Comparison of ENCODE assay signal across 9 mouse cellular contexts in the genomic region with DNA sequence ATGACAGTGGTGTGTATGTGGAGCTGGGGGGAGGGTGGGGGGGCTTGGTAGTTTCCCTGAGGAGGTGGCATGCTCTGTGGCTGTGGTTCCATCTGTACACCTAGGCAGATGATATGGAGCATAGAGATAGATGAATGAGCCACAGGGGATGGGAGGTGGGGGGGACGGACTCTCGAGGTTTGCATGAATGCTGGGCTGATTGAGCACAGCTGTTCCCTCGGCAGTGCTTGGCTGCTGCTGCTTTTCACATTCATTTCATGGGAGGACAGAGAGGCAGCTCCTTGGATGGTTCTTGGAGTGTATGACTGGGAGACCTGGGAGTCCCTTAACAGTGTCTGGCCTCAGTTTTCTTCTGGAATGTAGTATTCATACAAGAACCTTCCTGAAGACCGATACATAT.
A peak's percentile ranks its signal among the peaks of the same experiment; 100 is the strongest.
DNase-seq lines count a peak whose midpoint lies in the region; ATAC-seq and TF ChIP-seq lines count a peak whose summit lies in the region.
"Had no signal": no experiment of that assay in that cellular context is flagged by ENCODE, and none has a peak within 500 bp of the region (broad histone marks: within the 10 kb centered on the region; RNA-seq: fewer than 3 reads in every experiment).

No protein-coding gene starts in this region.

- no peak overlapping the region for H3K4me2 ChIP-seq in forebrain, embryonic 16.5 days (ENCODE audit: low read length)

- no peak overlapping the region for H3K9ac ChIP-seq in forebrain, embryonic 16.5 days (replicated peaks; ENCODE audit: low read depth, low read length)

- H3K4me3 ChIP-seq in gastrocnemius, adult 2 months: no peak overlapping the region
- no peak overlapping the region for H3K4me3 ChIP-seq in forebrain, embryonic 16.5 days (replicated peaks; ENCODE audit: low read length)
- no peak overlapping the region for H3K4me3 ChIP-seq in cerebellum, adult 2 months (replicated peaks; ENCODE audit: insufficient read depth, low read depth, low read length)

- H3K27me3 ChIP-seq in forebrain, embryonic 16.5 days (replicated peaks; ENCODE audit: control insufficient read depth, insufficient read depth, low read length): no peaks in the 10 kb centered on the region
- H3K27me3 ChIP-seq in cerebellum, adult 2 months (ENCODE audit: control insufficient read depth, insufficient read depth, low read length): no peaks in the 10 kb centered on the region

- no peak for TF ChIP-seq CTCF in gastrocnemius, adult 2 months (IDR thresholded peaks at IDR 0.05)
- TF ChIP-seq CTCF in cerebellum, adult 2 months (IDR thresholded peaks at IDR 0.05; ENCODE audit: borderline replicate concordance, insufficient read depth, low read depth, low read length): no peak

- no peaks in the 10 kb centered on the region for H3K9me3 ChIP-seq in forebrain, embryonic 16.5 days (ENCODE audit: control insufficient read depth, low read length)

- intact Hi-C loops in gastrocnemius, adult 2 months (cut with DNase I): no loop called here

- 31% methylated on average over 4 of the region's 4 CpGs for WGBS in forebrain, embryonic 16.5 days
- WGBS in cerebellum, adult 2 months: 35% methylated on average over 4 of the region's 4 CpGs

- peak; percentile 50 for DNase-seq in gastrocnemius, adult 2 months
- no peak for DNase-seq in gastrocnemius, adult 8-10 months (ENCODE audit: low spot score in 2 of 2)
- peak; percentile 73 for DNase-seq in 3T3-L1 (ENCODE audit: low read depth, low spot score)
- peak; percentile 66 for DNase-seq in kidney, postnatal 14 days
- DNase-seq in cerebellum, adult 2 months: no peak
- no peak for DNase-seq in frontal cortex, adult 2 months (ENCODE audit: extremely low spot score in 1 of 2, low spot score in 1 of 2)
- DNase-seq: adrenal gland, adult 8-10 months had no signal

- H3K4me1 ChIP-seq in forebrain, embryonic 16.5 days (replicated peaks; ENCODE audit: control insufficient read depth, insufficient read depth, low read length): peaks cover 30% of the 10 kb centered on the region
- no peaks in the 10 kb centered on the region for H3K4me1 ChIP-seq in cerebellum, adult 2 months (ENCODE audit: control insufficient read depth, insufficient read depth, low read length)

- ATAC-seq in forebrain, embryonic 16.5 days: peak; percentile 16; the same call in 1 of the 2 replicates
- no peak for ATAC-seq in erythroid progenitor cell, adult 5-6 weeks (replicated peaks; ENCODE audit: low FRiP score, poor library complexity, severe bottlenecking)

- peak overlapping the region; percentile 88 for H3K27ac ChIP-seq in gastrocnemius, adult 2 months
- peak overlapping the region; percentile 13; the same call in 1 of the 2 replicates for H3K27ac ChIP-seq in forebrain, embryonic 16.5 days (ENCODE audit: low read length)
- no peak overlapping the region for H3K27ac ChIP-seq in cerebellum, adult 2 months (ENCODE audit: insufficient read depth, low read length)

- TF ChIP-seq POLR2A in cerebellum, adult 2 months (IDR thresholded peaks at IDR 0.05; ENCODE audit: borderline replicate concordance, insufficient read depth, low read length): no peak

- H3K36me3 ChIP-seq in forebrain, embryonic 16.5 days (ENCODE audit: control insufficient read depth, insufficient read depth): no peaks in the 10 kb centered on the region

Comparison
In these comparisons a context has a peak if more than half of its experiments do, and no peak if none do; other contexts are left out.
1. DNase-seq: peak in gastrocnemius, adult 2 months (single experiment), 3T3-L1 (single experiment) and kidney, postnatal 14 days (single experiment); none in gastrocnemius, adult 8-10 months (0 of 2), cerebellum, adult 2 months (0 of 2) and frontal cortex, adult 2 months (0 of 2).